Mouse (Mus musculus): ENCODE data around the gene Ptpn5.

DNA sequence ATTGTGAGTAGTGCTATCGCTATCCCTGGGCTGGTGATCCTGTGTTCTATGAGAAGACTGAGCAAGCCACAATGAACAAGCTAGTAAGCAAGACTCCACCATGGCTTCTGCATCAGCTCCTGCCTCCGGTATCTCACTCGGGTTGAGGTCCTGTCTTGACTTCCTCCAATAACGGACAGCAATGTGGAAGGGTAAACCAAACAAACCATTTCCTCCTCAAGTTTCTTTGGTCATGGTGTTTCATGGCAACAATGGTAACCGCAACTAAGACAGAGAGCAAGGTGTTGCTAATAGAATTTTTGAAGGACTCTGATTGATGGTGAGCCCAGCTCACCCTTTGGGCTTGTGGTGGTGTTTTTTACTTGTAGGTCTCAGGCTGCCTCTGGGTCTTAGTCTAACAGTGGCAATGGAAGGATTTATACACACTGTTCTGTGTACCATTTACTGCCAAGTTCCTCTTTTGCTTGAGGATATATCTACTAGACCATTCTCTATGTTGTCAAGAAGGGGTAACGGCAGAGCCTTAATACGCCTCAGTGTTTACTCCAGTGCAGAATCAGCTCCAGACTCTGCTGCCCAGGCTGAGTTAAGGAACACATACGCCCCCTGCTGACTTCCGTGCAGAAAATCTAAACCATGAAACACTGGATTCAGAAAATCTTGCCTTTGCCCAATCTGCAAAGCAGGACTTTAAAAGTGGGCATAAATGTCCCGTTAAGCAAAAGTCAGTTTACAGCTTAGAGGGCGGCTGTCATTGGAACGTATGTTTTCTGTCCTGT is 12.7 kb upstream of the Ptpn5 start:
- no peak for TF ChIP-seq POLR2A (IDR thresholded peaks at IDR 0.05; ENCODE audit: borderline replicate concordance, low read depth, low read length)
- TF ChIP-seq CTCF (IDR thresholded peaks at IDR 0.05; ENCODE audit: low read depth, low read length): peak; percentile 38
